14 mouse cellular contexts compared by ENCODE assay signal in the genomic region with DNA sequence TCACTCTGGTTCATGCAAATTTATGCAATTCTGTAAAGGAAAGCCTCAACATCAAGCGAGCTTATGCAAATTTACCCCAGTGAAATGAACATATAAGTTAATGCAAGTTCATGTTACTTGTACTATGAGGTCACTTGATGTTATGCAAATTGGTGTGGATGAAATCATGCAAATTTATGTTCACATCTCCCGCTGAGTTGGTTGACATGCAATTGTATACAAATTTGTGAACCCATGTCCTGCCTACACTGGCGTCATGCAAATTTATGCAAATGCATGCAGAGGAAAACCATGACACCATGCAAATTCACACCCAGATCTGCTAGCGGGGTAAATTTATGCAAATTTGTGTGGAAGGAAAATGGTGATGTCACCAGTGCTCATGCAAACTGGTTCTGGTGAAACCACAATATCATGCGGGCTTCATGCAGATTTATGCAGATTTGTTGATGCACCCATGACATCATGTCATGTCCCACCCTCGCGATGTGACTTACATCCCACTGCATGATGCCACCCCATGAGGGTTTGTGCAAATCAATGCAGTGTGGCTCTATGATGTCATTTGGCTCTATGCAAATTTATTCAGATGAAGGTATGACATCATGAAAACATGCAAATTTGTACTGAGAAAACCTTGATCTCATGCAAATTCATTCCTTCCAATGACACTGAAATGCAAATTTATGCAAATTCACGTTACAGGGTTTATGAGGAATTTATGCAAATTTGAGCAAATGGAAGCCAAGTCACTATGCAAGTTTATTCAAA. TPM values are rescaled to one million over a fixed set of nuclear protein-coding genes. Genes with fewer than 3 reads are reported as not detected.
DNase-seq lines count a peak whose midpoint lies in the region; ATAC-seq and TF ChIP-seq lines count a peak whose summit lies in the region.
"Had no signal": no experiment of that assay in that cellular context is flagged by ENCODE, and none has a peak within 500 bp of the region (broad histone marks: within the 10 kb centered on the region; RNA-seq: fewer than 3 reads in every experiment).

No protein-coding gene starts in this region.

- no peaks in the 10 kb centered on the region for H3K4me1 ChIP-seq in MEL (ENCODE audit: control insufficient read depth in 1 of 2, insufficient read depth in 2 of 2, low read length in 2 of 2)
- H3K4me1 ChIP-seq in forebrain, postnatal 0 days (ENCODE audit: insufficient read depth) = no peaks in the 10 kb centered on the region
- H3K4me1 ChIP-seq: embryonic facial prominence, embryonic 13.5 days; limb, embryonic 13.5 days; stomach, embryonic 15.5 days had no signal

- H3K4me2 ChIP-seq in forebrain, postnatal 0 days (ENCODE audit: low read depth) = no peak overlapping the region
- H3K4me2 ChIP-seq: embryonic facial prominence, embryonic 13.5 days; limb, embryonic 13.5 days; stomach, embryonic 15.5 days had no signal

- no peak for TF ChIP-seq RAD21 in MEL (IDR thresholded peaks at IDR 0.05; ENCODE audit: low read depth, low read length)

- no peaks in the 10 kb centered on the region for H3K27me3 ChIP-seq in MEL (ENCODE audit: control insufficient read depth in 1 of 2, insufficient read depth in 2 of 2, low read length in 2 of 2)
- no peaks in the 10 kb centered on the region for H3K27me3 ChIP-seq in forebrain, postnatal 0 days (ENCODE audit: insufficient read depth, low read length)
- H3K27me3 ChIP-seq: embryonic facial prominence, embryonic 13.5 days; limb, embryonic 13.5 days; stomach, embryonic 15.5 days had no signal

- ATAC-seq in forebrain, postnatal 0 days = 0 out of 2 replicates have a peak, but pooled peaks have one; percentile 1

- no peak for TF ChIP-seq POLR2A in MEL (IDR thresholded peaks at IDR 0.05; ENCODE audit: control insufficient read depth in 1 of 2, insufficient read depth in 1 of 2, low read depth in 1 of 2, low read length in 2 of 2, poor library complexity in 1 of 2)

- H3K27ac ChIP-seq in MEL (ENCODE audit: control insufficient read depth, low read depth, low read length) = no peak overlapping the region
- no peak overlapping the region for H3K27ac ChIP-seq in forebrain, postnatal 0 days (ENCODE audit: low read depth, low read length)
- H3K27ac ChIP-seq: embryonic facial prominence, embryonic 13.5 days; limb, embryonic 13.5 days; stomach, embryonic 15.5 days had no signal

- no peak overlapping the region for H3K4me3 ChIP-seq in MEL (ENCODE audit: control insufficient read depth in 1 of 2, insufficient read depth in 1 of 2, low read depth in 2 of 2, low read length in 2 of 2)
- H3K4me3 ChIP-seq in forebrain, postnatal 0 days (ENCODE audit: low read depth, low read length) = no peak overlapping the region
- H3K4me3 ChIP-seq: embryonic facial prominence, embryonic 13.5 days; limb, embryonic 13.5 days; stomach, embryonic 15.5 days had no signal

- WGBS in forebrain, postnatal 0 days = 74% methylated on average over 8 of the region's 8 CpGs

- H3K9me3 ChIP-seq in MEL (replicated peaks; ENCODE audit: insufficient read depth, low read length) = no peaks in the 10 kb centered on the region; the same call in 1 of the 2 replicates
- peaks cover 11% of the 10 kb centered on the region; the same call in 1 of the 2 replicates for H3K9me3 ChIP-seq in forebrain, postnatal 0 days (ENCODE audit: low read length)
- H3K9me3 ChIP-seq: stomach, embryonic 15.5 days had no signal

- no peaks in the 10 kb centered on the region for H3K79me2 ChIP-seq in MEL (ENCODE audit: control insufficient read depth, insufficient read depth, low read length, poor library complexity)

- TF ChIP-seq CTCF in MEL (IDR thresholded peaks at IDR 0.05 in 2 of 3, conservative IDR thresholded peaks at IDR 0.05 in 1 of 3; ENCODE audit: control insufficient read depth in 1 of 3, insufficient read depth in 1 of 3, low read depth in 2 of 3, low read length in 3 of 3, poor library complexity in 1 of 3, severe bottlenecking in 1 of 3) = no peak
- no peak for TF ChIP-seq CTCF in forebrain, postnatal 0 days (IDR thresholded peaks at IDR 0.05; ENCODE audit: low read depth)

- H3K9ac ChIP-seq in MEL (ENCODE audit: control insufficient read depth, low read depth, low read length, poor library complexity, severe bottlenecking) = no peak overlapping the region
- H3K9ac ChIP-seq in forebrain, postnatal 0 days = no peak overlapping the region
- H3K9ac ChIP-seq: embryonic facial prominence, embryonic 13.5 days; limb, embryonic 13.5 days; stomach, embryonic 15.5 days had no signal

- no peaks in the 10 kb centered on the region for H3K36me3 ChIP-seq in MEL (ENCODE audit: control insufficient read depth in 1 of 2, insufficient read depth in 2 of 2, low read length in 2 of 2)
- H3K36me3 ChIP-seq in forebrain, postnatal 0 days (ENCODE audit: insufficient read depth) = no peaks in the 10 kb centered on the region

- TF ChIP-seq EP300 in MEL (IDR thresholded peaks at IDR 0.05; ENCODE audit: low read depth in 1 of 2, low read length in 2 of 2) = no peak

- DNase-seq in frontal cortex, postnatal 10 days (ENCODE audit: low spot score in 2 of 2) = peak; percentile 5 to 11
- no peak for DNase-seq in frontal cortex, postnatal 14 days (ENCODE audit: low spot score in 2 of 2)
- peak; percentile 9 for DNase-seq in MEL (ENCODE audit: low read depth, low spot score)
- DNase-seq in forebrain, postnatal 0 days = peak; percentile 18
- DNase-seq in naive thymus-derived CD4-positive, alpha-beta T cell, adult 2 months (ENCODE audit: low read depth) = peak; percentile 33
- DNase-seq in left cerebral cortex, adult 11 months (ENCODE audit: low spot score) = no peak
- DNase-seq in kidney, postnatal 25 days = no peak
- DNase-seq in right cerebral cortex, postnatal 36 days (ENCODE audit: low spot score in 2 of 2) = no peak
- DNase-seq: gastrocnemius, postnatal 25 days; heart, postnatal 36 days; lung, postnatal 10 days had no signal

TF ChIP-seq in MEL, 35 proteins besides CTCF, POLR2A, EP300 and RAD21:
- no peak for TF ChIP-seq ZKSCAN1 (IDR thresholded peaks at IDR 0.05; ENCODE audit: low read depth, low read length)
- TF ChIP-seq MYC (IDR thresholded peaks at IDR 0.05; ENCODE audit: low read depth, low read length) = no peak
- no peak for TF ChIP-seq RCOR1 (IDR thresholded peaks at IDR 0.05; ENCODE audit: low read depth, low read length)
- no peak for TF ChIP-seq TAL1 (IDR thresholded peaks at IDR 0.05; ENCODE audit: low read length)
- no peak for TF ChIP-seq USF1 (IDR thresholded peaks at IDR 0.05; ENCODE audit: low read depth, low read length)
- no peak for TF ChIP-seq TBP (IDR thresholded peaks at IDR 0.05; ENCODE audit: low read depth, low read length)
- TF ChIP-seq HCFC1 (IDR thresholded peaks at IDR 0.05; ENCODE audit: low read depth, low read length) = no peak
- TF ChIP-seq MAZ (IDR thresholded peaks at IDR 0.05; ENCODE audit: low read depth, low read length) = no peak
- no peak for TF ChIP-seq NELFE (IDR thresholded peaks at IDR 0.05; ENCODE audit: low read depth, low read length)
- no peak for TF ChIP-seq CHD2 (IDR thresholded peaks at IDR 0.05; ENCODE audit: low read length)
- no peak for TF ChIP-seq POLR2AphosphoS2 (IDR thresholded peaks at IDR 0.05; ENCODE audit: low read length)
- no peak for TF ChIP-seq BHLHE40 (IDR thresholded peaks at IDR 0.05; ENCODE audit: borderline replicate concordance, low read depth, low read length)
- no peak for TF ChIP-seq ZC3H11A (IDR thresholded peaks at IDR 0.05; ENCODE audit: low read depth, low read length)
- no peak for TF ChIP-seq UBTF (IDR thresholded peaks at IDR 0.05; ENCODE audit: borderline replicate concordance, insufficient read depth, low read depth, low read length)

RNA-seq across cellular contexts. Expression of a gene that starts 7.8 kb away (rescaled TPM):
- total RNA-seq in MEL (2012; rRNA removed) = 0.42 and 0.75 TPM in 2 replicates
- polyA plus RNA-seq in MEL (2012; ENCODE audit: insufficient read depth in 1 of 2, insufficient read length in 2 of 2, low read depth in 1 of 2, low replicate concordance in 2 of 2, missing spikeins in 1 of 2) = under 1 TPM in 1 of 2 experiments, not detected in 1; 0.74 TPM
- total RNA-seq in forebrain, postnatal 0 days (2014; rRNA removed) = 4.5 and 7.7 TPM in 2 replicates
- polyA plus RNA-seq in forebrain, postnatal 0 days (2015; fragmentation: Nextera tagmentation; extraction: Ambion mirVana) = 1.6 and 2.0 TPM in 2 replicates

RNA-seq across cellular contexts. Expression of a gene that starts 31.3 kb away (rescaled TPM):
- not detected in 2 replicates for total RNA-seq in MEL (2012; rRNA removed)
- polyA plus RNA-seq in MEL (2012; ENCODE audit: insufficient read depth in 1 of 2, insufficient read length in 2 of 2, low read depth in 1 of 2, low replicate concordance in 2 of 2, missing spikeins in 1 of 2) = under 1 TPM in 1 of 2 experiments, not detected in 1; 0.03 TPM
- not detected in 2 replicates for total RNA-seq in forebrain, postnatal 0 days (2014; rRNA removed)
- 0.11 TPM in 1 of 2 replicates, not detected in the other for polyA plus RNA-seq in forebrain, postnatal 0 days (2015; fragmentation: Nextera tagmentation; extraction: Ambion mirVana)
- total RNA-seq: gastrocnemius, postnatal 25 days; heart, postnatal 36 days had no signal
- polyA plus RNA-seq: embryonic facial prominence, embryonic 13.5 days; limb, embryonic 13.5 days; stomach, embryonic 15.5 days had no signal

RNA-seq across cellular contexts. Expression of a gene that starts 47.2 kb away (rescaled TPM):
- not detected in 2 replicates for total RNA-seq in MEL (2012; rRNA removed)
- polyA plus RNA-seq in MEL (2012; ENCODE audit: insufficient read depth in 1 of 2, insufficient read length in 2 of 2, low read depth in 1 of 2, low replicate concordance in 2 of 2, missing spikeins in 1 of 2) = not detected
- total RNA-seq in forebrain, postnatal 0 days (2014; rRNA removed) = not detected in 2 replicates
- not detected in 2 replicates for polyA plus RNA-seq in forebrain, postnatal 0 days (2015; fragmentation: Nextera tagmentation; extraction: Ambion mirVana)
- total RNA-seq: gastrocnemius, postnatal 25 days; heart, postnatal 36 days had no signal
- polyA plus RNA-seq: embryonic facial prominence, embryonic 13.5 days; limb, embryonic 13.5 days; stomach, embryonic 15.5 days had no signal

Comparison
In these comparisons a context has a peak if more than half of its experiments do, and no peak if none do; other contexts are left out.
1. DNase-seq: peak in frontal cortex, postnatal 10 days (2 of 2), MEL (single experiment), forebrain, postnatal 0 days (single experiment) and naive thymus-derived CD4-positive, alpha-beta T cell, adult 2 months (single experiment); none in frontal cortex, postnatal 14 days (0 of 2), left cerebral cortex, adult 11 months (single experiment), kidney, postnatal 25 days (0 of 2) and right cerebral cortex, postnatal 36 days (0 of 2).